Mouse (Mus musculus) limb, embryonic 11.5 days (tissue): ENCODE results near the gene Ephb2. TPM values are rescaled to one million over a fixed set of nuclear protein-coding genes. Genes with fewer than 3 reads are reported as not detected.

Experiments used
- ATAC-seq: fragments of 200-750 bp; cut with Nextera tagmentation; 2 replicates; pipeline ENCODE4 v1.8.0; 2017; ENCODE audit warnings: low read depth; ENCODE audit not compliant: insufficient number of reproducible peaks, low FRiP score, low TSS enrichment
- DNase-seq: peaks from one replicate; pipeline ENCODE4 v3.0.0-alpha.2; 2015; ENCODE audit warnings: low spot score
- H3K27ac ChIP-seq: fragments of 300-500 bp; sonication (generic); replicated peaks from 2 replicates; pipeline ENCODE4 v1.5.1; 2014; ENCODE audit warnings: low read depth, mild to moderate bottlenecking, low read length
- H3K27me3 ChIP-seq: fragments of 300-500 bp; sonication (generic); 2 replicates; pipeline ENCODE4 v1.6.1; 2014; ENCODE audit warnings: mild to moderate bottlenecking, low read length, mixed read lengths; ENCODE audit not compliant: control insufficient read depth, insufficient read depth
- H3K36me3 ChIP-seq: fragments of 300-500 bp; sonication (generic); 2 replicates; pipeline ENCODE4 v1.6.1; 2014; ENCODE audit warnings: mild to moderate bottlenecking, low read length, moderate library complexity, mixed read lengths; ENCODE audit not compliant: control insufficient read depth, insufficient read depth
- H3K4me1 ChIP-seq: fragments of 300-500 bp; sonication (generic); 2 replicates; pipeline ENCODE4 v1.6.1; 2014; ENCODE audit warnings: low read length, mixed read lengths; ENCODE audit not compliant: control insufficient read depth, insufficient read depth
- H3K4me2 ChIP-seq: fragments of 300-500 bp; sonication (generic); 2 replicates; pipeline ENCODE4 v1.6.1; 2014; ENCODE audit warnings: low read depth, mild to moderate bottlenecking, moderate library complexity; ENCODE audit not compliant: severe bottlenecking
- H3K4me3 ChIP-seq: fragments of 300-500 bp; sonication (generic); 2 replicates; pipeline ENCODE4 v1.5.1; 2014; ENCODE audit warnings: low read depth, low read length
- H3K9ac ChIP-seq: fragments of 300-500 bp; sonication (generic); 2 replicates; pipeline ENCODE4 v1.6.1; 2014; ENCODE audit warnings: mild to moderate bottlenecking, low read length
- H3K9me3 ChIP-seq: fragments of 300-500 bp; sonication (generic); 2 replicates; pipeline ENCODE4 v1.6.1; 2016; ENCODE audit warnings: low read length; ENCODE audit not compliant: control insufficient read depth
- WGBS: fragments of 180-500 bp; shearing (Covaris S2); extraction: QIAGEN DNeasy Blood & Tissue Kit; methylation state at CpG from one replicate; pipeline ENCODE4 v1.1.7; 2014; 5-methylcytosine and 5-hydroxymethylcytosine counted together
- polyA plus RNA-seq: library from polyadenylated mRNA; unstranded; fragments of >200 nt; fragmentation: Nextera tagmentation; extraction: Ambion mirVana; gene quantifications from 2 replicates; pipeline ENCODE4 v1.2.1, GENCODE M21; 2014

The Ephb2 gene
- polyA plus RNA-seq, 1 experiment from 2014 or later = 12.5 TPM

GRCm38 (mm10) chr4:136688113-136688512, 147.7 kb downstream of the Ephb2 start:
- H3K27me3 ChIP-seq = no peaks in the 10 kb centered on the region
- WGBS = 71% methylated on average over 4 of the region's 4 CpGs
- H3K36me3 ChIP-seq = no peaks in the 10 kb centered on the region; the same call in 1 of the 2 replicates
- DNase-seq (no peak), ATAC-seq (no peak)
- H3K27ac ChIP-seq = no peak overlapping the region
- no peak overlapping the region for H3K4me2 ChIP-seq
- no peak overlapping the region for H3K4me3 ChIP-seq
- H3K4me1 ChIP-seq = peaks cover 13% of the 10 kb centered on the region
- no peak overlapping the region for H3K9ac ChIP-seq
- H3K9me3 ChIP-seq = no peaks in the 10 kb centered on the region

GRCm38 (mm10) chr4:136685431-136685869, 150.3 kb downstream of the Ephb2 start:
- DNase-seq = peak; percentile 43
- Histone ChIP-seq H3K4me3 (no peak overlapping the region), H3K4me1 (peaks cover 13% of the 10 kb centered on the region), H3K9me3 (no peaks in the 10 kb centered on the region), H3K27me3 (no peaks in the 10 kb centered on the region), H3K9ac (no peak overlapping the region), H3K4me2 (peak overlapping the region; percentile 15; the same call in 1 of the 2 replicates), H3K36me3 (no peaks in the 10 kb centered on the region), H3K27ac (no peak overlapping the region)
- 19% methylated on average over 10 of the region's 10 CpGs for WGBS
- ATAC-seq = 0 out of 2 replicates have a peak, but pooled peaks have one; percentile 23

- DNase-seq (peak; percentile 53), ATAC-seq (no peak)
- H3K4me3 ChIP-seq = no peak overlapping the region
- H3K9me3 ChIP-seq = no peaks in the 10 kb centered on the region
- H3K27ac ChIP-seq = no peak overlapping the region
- H3K36me3 ChIP-seq = no peaks in the 10 kb centered on the region
- 86% methylated on average over 6 of the region's 6 CpGs for WGBS
- no peaks in the 10 kb centered on the region for H3K27me3 ChIP-seq
- H3K4me2 ChIP-seq = no peak overlapping the region
- no peak overlapping the region for H3K9ac ChIP-seq
- H3K4me1 ChIP-seq = peaks cover 13% of the 10 kb centered on the region
These were observed 151.3 kb downstream of the Ephb2 start for GRCm38 (mm10) chr4:136684485-136684884.

GRCm38 (mm10) chr4:136680641-136681040, 155.1 kb downstream of the Ephb2 start:
- Histone ChIP-seq H3K4me1 (peaks cover 5% of the 10 kb centered on the region), H3K9ac (no peak overlapping the region), H3K4me2 (no peak overlapping the region), H3K4me3 (no peak overlapping the region), H3K36me3 (no peaks in the 10 kb centered on the region), H3K27ac (no peak overlapping the region), H3K27me3 (no peaks in the 10 kb centered on the region), H3K9me3 (no peaks in the 10 kb centered on the region)
- ATAC-seq (no peak), DNase-seq (no peak)
- WGBS = 78% methylated on average over 14 of the region's 14 CpGs

GRCm38 (mm10) chr4:136679221-136679620, 156.6 kb downstream of the Ephb2 start:
- DNase-seq (no peak), ATAC-seq (no peak)
- no peaks in the 10 kb centered on the region for H3K36me3 ChIP-seq
- H3K4me3 ChIP-seq = no peak overlapping the region
- WGBS = 70% methylated on average over 8 of the region's 8 CpGs
- H3K4me2 ChIP-seq = no peak overlapping the region
- H3K27ac ChIP-seq = no peak overlapping the region
- no peaks in the 10 kb centered on the region for H3K4me1 ChIP-seq
- H3K9ac ChIP-seq = no peak overlapping the region
- no peaks in the 10 kb centered on the region for H3K9me3 ChIP-seq
- no peaks in the 10 kb centered on the region for H3K27me3 ChIP-seq

GRCm38 (mm10) chr4:136678480-136678879, 157.3 kb downstream of the Ephb2 start:
- Histone ChIP-seq H3K4me1 (no peaks in the 10 kb centered on the region), H3K9me3 (no peaks in the 10 kb centered on the region), H3K27me3 (no peaks in the 10 kb centered on the region), H3K4me2 (no peak overlapping the region), H3K9ac (no peak overlapping the region), H3K36me3 (no peaks in the 10 kb centered on the region), H3K27ac (no peak overlapping the region), H3K4me3 (no peak overlapping the region)
- DNase-seq (peak; percentile 91), ATAC-seq (no peak)
- WGBS = 8% methylated on average over 3 of the region's 3 CpGs

- Histone ChIP-seq H3K4me1 (no peaks in the 10 kb centered on the region), H3K9me3 (no peaks in the 10 kb centered on the region), H3K36me3 (no peaks in the 10 kb centered on the region), H3K27me3 (no peaks in the 10 kb centered on the region), H3K9ac (no peak overlapping the region), H3K27ac (no peak overlapping the region), H3K4me3 (no peak overlapping the region), H3K4me2 (no peak overlapping the region)
- WGBS = 87% methylated on average over 9 of the region's 9 CpGs
- DNase-seq (no peak), ATAC-seq (no peak)
These were observed 160.3 kb downstream of the Ephb2 start for GRCm38 (mm10) chr4:136675439-136675838.

- Histone ChIP-seq H3K4me1 (no peaks in the 10 kb centered on the region), H3K9ac (no peak overlapping the region), H3K27ac (no peak overlapping the region), H3K4me2 (no peak overlapping the region), H3K27me3 (no peaks in the 10 kb centered on the region), H3K4me3 (no peak overlapping the region), H3K36me3 (no peaks in the 10 kb centered on the region), H3K9me3 (no peaks in the 10 kb centered on the region)
- no peak for DNase-seq
- WGBS = 85% methylated on average over 19 of the region's 19 CpGs
- ATAC-seq = no peak
These were observed 163.3 kb downstream of the Ephb2 start for GRCm38 (mm10) chr4:136672335-136673090.
